ENCODE assay signal across 8 mouse cellular contexts in genomic region chr8:117107533-117107932, GRCm38 (mm10). TPM values are rescaled to one million over a fixed set of nuclear protein-coding genes. Genes with fewer than 3 reads are reported as not detected.
DNase-seq lines count a peak whose midpoint lies in the region; ATAC-seq and TF ChIP-seq lines count a peak whose summit lies in the region.

No protein-coding gene starts in this region.

- ATAC-seq in neural tube, embryonic 15.5 days (ENCODE audit: low FRiP score) = no peak
- ATAC-seq in liver, embryonic 11.5 days (replicated peaks; ENCODE audit: low FRiP score) = 0 out of 2 replicates have a peak, but pooled peaks have one; percentile 25

- no peak overlapping the region for H3K9ac ChIP-seq in neural tube, embryonic 15.5 days (replicated peaks)
- no peak overlapping the region for H3K9ac ChIP-seq in liver, embryonic 11.5 days (ENCODE audit: low read depth, low read length)

- no peak overlapping the region; the same call in 1 of the 2 replicates for H3K4me2 ChIP-seq in neural tube, embryonic 15.5 days
- no peak overlapping the region for H3K4me2 ChIP-seq in liver, embryonic 11.5 days

- H3K4me1 ChIP-seq in neural tube, embryonic 15.5 days = no peaks in the 10 kb centered on the region
- no peaks in the 10 kb centered on the region; the same call in 1 of the 2 replicates for H3K4me1 ChIP-seq in liver, embryonic 11.5 days (replicated peaks; ENCODE audit: control insufficient read depth, insufficient read depth, low read length)

- H3K27ac ChIP-seq in neural tube, embryonic 15.5 days (replicated peaks) = no peak overlapping the region
- no peak overlapping the region for H3K27ac ChIP-seq in gastrocnemius, adult 2 months
- H3K27ac ChIP-seq in liver, embryonic 11.5 days (ENCODE audit: low read depth, low read length) = no peak overlapping the region

- peak; percentile 84 for TF ChIP-seq CTCF in gastrocnemius, adult 2 months (IDR thresholded peaks at IDR 0.05)

- peak; percentile 62 for DNase-seq in neural tube, embryonic 10.5 days (ENCODE audit: extremely low spot score, low spot score)
- DNase-seq in cerebellum, adult 11-12 months = peak; percentile 25
- DNase-seq in gastrocnemius, adult 2 months = peak; percentile 63
- peak; percentile 78 for DNase-seq in kidney, adult 9 months
- DNase-seq in liver, embryonic 11.5 days (ENCODE audit: low spot score) = peak; percentile 55
- peak; percentile 37 for DNase-seq in ovary, postnatal 10 days (ENCODE audit: low spot score)
- DNase-seq in thymus, postnatal 0 days (ENCODE audit: low spot score) = peak; percentile 87

- no peaks in the 10 kb centered on the region for H3K9me3 ChIP-seq in neural tube, embryonic 15.5 days (replicated peaks)
- peaks cover 4% of the 10 kb centered on the region; the same call in 1 of the 2 replicates for H3K9me3 ChIP-seq in liver, embryonic 11.5 days (ENCODE audit: control insufficient read depth, low read length)

- WGBS in neural tube, embryonic 15.5 days = 18% methylated on average over 9 of the region's 9 CpGs
- 21% methylated on average over 9 of the region's 9 CpGs for WGBS in liver, embryonic 11.5 days

- intact Hi-C loops in gastrocnemius, adult 2 months (cut with DNase I) = no loop called here

- H3K36me3 ChIP-seq in neural tube, embryonic 15.5 days = no peaks in the 10 kb centered on the region
- peaks cover 5% of the 10 kb centered on the region; the same call in 1 of the 2 replicates for H3K36me3 ChIP-seq in liver, embryonic 11.5 days (ENCODE audit: control insufficient read depth, insufficient read depth, low read length)

- H3K27me3 ChIP-seq in neural tube, embryonic 15.5 days (replicated peaks) = no peaks in the 10 kb centered on the region
- H3K27me3 ChIP-seq in liver, embryonic 11.5 days (replicated peaks; ENCODE audit: control insufficient read depth, insufficient read depth, low read length) = no peaks in the 10 kb centered on the region

- no peak overlapping the region for H3K4me3 ChIP-seq in neural tube, embryonic 15.5 days (replicated peaks)
- H3K4me3 ChIP-seq in gastrocnemius, adult 2 months = no peak overlapping the region
- no peak overlapping the region for H3K4me3 ChIP-seq in liver, embryonic 11.5 days (ENCODE audit: low read depth, low read length)

RNA-seq across cellular contexts. Expression of gene Bco1, which starts 11.9 kb away (rescaled TPM):
- polyA plus RNA-seq in neural tube, embryonic 15.5 days (2015; fragmentation: Nextera tagmentation; extraction: Ambion mirVana) = 0.14 and 0.40 TPM in 2 replicates
- not detected for total RNA-seq in gastrocnemius, adult 2 months (2021)
- 11.3 and 11.9 TPM in 2 replicates for polyA plus RNA-seq in liver, embryonic 11.5 days (2014; fragmentation: Nextera tagmentation; extraction: Ambion mirVana)
- polyA plus RNA-seq in thymus, postnatal 0 days (2015; fragmentation: Nextera tagmentation; extraction: Ambion mirVana) = 0.09 TPM in 1 of 2 replicates, not detected in the other

RNA-seq across cellular contexts. Expression of gene Pkd1l2, which starts 25.3 kb away (rescaled TPM):
- 0.10 and 0.19 TPM in 2 replicates for polyA plus RNA-seq in neural tube, embryonic 15.5 days (2015; fragmentation: Nextera tagmentation; extraction: Ambion mirVana)
- under 1 TPM; 0.06 to 0.13 TPM for total RNA-seq in gastrocnemius, adult 2 months (2021)
- polyA plus RNA-seq in liver, embryonic 11.5 days (2014; fragmentation: Nextera tagmentation; extraction: Ambion mirVana) = 0.03 and 0.16 TPM in 2 replicates
- 0.12 and 0.13 TPM in 2 replicates for polyA plus RNA-seq in thymus, postnatal 0 days (2015; fragmentation: Nextera tagmentation; extraction: Ambion mirVana)

RNA-seq across cellular contexts. Expression of gene Gan, which starts 50.4 kb away (rescaled TPM):
- polyA plus RNA-seq in neural tube, embryonic 15.5 days (2015; fragmentation: Nextera tagmentation; extraction: Ambion mirVana) = 2.2 and 2.3 TPM in 2 replicates
- 1 to 10 TPM; 4.8 to 5.9 TPM for total RNA-seq in gastrocnemius, adult 2 months (2021)
- polyA plus RNA-seq in liver, embryonic 11.5 days (2014; fragmentation: Nextera tagmentation; extraction: Ambion mirVana) = 2.0 and 2.1 TPM in 2 replicates
- 1.5 and 2.3 TPM in 2 replicates for polyA plus RNA-seq in thymus, postnatal 0 days (2015; fragmentation: Nextera tagmentation; extraction: Ambion mirVana)

Comparison
In these comparisons a context has a peak if more than half of its experiments do, and no peak if none do; other contexts are left out.
1. DNase-seq: peak in every context shown above with its lines; median percentile 87 in thymus, postnatal 0 days; 78 in kidney, adult 9 months; 63 in gastrocnemius, adult 2 months; 62 in neural tube, embryonic 10.5 days; 55 in liver, embryonic 11.5 days; 37 in ovary, postnatal 10 days; 25 in cerebellum, adult 11-12 months.